Mouse (Mus musculus) liver, embryonic 14.5 days (tissue): Measurements from ENCODE around the gene Ggt6.

Source experiments
- CTCF ChIP-seq: IDR thresholded peaks from 2 replicates; pipeline ENCODE4 v1.5.1; 2016; ENCODE audit warnings: antibody characterized with exemption, low read depth, control low read depth
- EP300 ChIP-seq: IDR thresholded peaks from 2 replicates; pipeline ENCODE4 v1.6.1; 2016; ENCODE audit warnings: antibody characterized with exemption, low read depth

DNA sequence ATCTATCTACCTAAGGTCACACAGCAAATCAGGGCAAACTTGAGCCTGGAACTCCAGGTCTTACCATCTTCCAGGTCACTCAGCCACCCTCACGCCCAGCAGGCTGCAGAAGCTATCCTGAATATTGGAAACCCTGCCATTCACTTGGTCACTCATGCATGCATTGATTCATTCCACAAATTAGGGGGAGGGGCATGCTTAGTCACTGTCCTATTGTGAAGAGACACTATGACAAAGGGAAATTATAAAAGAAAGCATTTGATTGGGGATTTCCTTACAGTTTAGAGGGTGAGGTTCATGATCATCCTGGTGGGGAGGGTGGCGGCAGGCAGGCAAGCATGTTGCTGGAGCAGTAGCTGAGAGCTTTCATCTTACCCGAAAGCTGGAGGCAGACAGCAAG is 29.5 kb downstream of the Ggt6 start:
- TF ChIP-seq EP300 = no peak
- TF ChIP-seq CTCF = no peak
